Mouse (Mus musculus): ENCODE measurements around the gene Tmem132d. TPM values are rescaled to one million over a fixed set of nuclear protein-coding genes. Genes with fewer than 3 reads are reported as not detected.
"Not testable (repeated sequence)": the region's sequence is repeated elsewhere in the genome, so short reads cannot be mapped to it uniquely, and the experiment has no call there.

The Tmem132d gene
- total RNA-seq, 2 experiments from 2014 or later, result 0.05 to 0.07 TPM

DNA sequence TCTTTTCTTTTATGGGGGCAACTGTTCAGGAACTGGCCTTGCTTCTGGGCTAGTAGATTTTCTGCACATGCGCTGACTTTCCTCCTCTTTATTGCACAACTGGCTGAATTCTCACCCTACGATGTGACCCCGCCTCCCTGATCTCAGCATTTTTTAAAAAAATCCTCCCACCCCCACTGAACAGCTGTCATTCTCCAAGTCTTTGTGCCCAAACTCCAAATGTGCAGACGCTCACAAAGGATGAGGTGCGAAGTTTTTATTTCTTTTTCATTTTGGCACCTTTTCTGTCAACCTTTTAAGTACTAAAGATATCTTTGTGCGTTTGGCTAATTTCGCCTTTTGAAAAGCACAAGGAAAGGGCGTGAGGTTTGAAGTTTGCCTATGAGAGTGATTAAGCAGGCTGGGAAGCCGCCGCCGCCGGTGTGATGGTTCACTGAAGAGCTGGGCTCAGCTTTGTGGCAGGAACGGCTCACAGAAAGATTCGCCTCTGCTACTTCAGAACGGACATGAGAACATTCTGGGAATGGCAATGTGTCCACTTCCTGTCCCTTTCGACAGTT, 478.6 kb downstream of the Tmem132d start:
- no peak for DNase-seq
- intact Hi-C loops (cut with DNase I), result no loop called here

- no peak for DNase-seq
- intact Hi-C loops (cut with DNase I), result no loop called here
These were observed 480.1 kb downstream of the Tmem132d start for GRCm38 (mm10) chr5:127952800-127953199.

DNA sequence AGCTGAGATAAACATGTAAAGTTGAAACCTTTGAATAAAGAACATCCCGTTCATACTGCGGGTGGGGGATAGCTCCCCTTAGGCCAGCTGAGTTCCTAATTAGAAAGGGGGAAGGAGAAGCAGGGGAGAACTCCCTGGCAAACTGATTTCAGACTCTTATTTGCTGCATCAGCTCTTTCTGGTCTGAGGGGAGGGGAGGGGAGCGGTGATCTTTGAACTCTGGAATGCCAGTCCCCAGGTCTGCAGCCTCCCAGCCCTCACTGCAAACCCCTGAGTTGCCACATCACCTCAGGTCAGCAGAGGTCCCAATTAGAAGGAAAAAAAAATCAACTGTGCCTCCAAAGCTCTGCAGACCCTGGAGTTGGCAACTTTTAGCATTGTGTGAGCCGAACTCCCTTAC, 482.3 kb downstream of the Tmem132d start:
- intact Hi-C loops (cut with DNase I), result no loop called here

DNA sequence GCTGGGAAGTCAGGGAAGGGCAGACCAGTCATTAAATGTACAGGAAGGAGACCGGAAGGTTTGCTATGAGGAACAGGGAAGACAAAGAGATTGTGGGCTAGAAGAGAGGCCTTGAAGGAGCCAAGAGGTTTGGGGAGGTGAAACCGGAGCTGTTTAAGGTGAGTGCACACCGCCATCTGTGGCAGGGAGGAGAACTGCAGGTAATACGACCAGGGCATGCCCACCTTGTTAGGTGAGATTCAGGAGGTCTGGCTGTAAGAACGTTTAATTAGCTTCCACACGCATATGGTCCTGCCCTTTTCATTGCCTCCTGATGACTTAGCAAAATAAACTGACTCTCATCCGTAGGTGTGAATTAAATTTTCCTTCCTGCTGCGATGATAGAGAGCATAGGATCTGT, 485.6 kb downstream of the Tmem132d start:
- DNase-seq, result no peak
- intact Hi-C loops (cut with DNase I), result no loop called here

More for the DNA sequence above, 482.3 kb downstream of the Tmem132d start:
- DNase-seq, result no peak

- DNase-seq; intact Hi-C loops (cut with DNase I): not testable (repeated sequence)
These were observed 490.7 kb downstream of the Tmem132d start for GRCm38 (mm10) chr5:127942171-127942570.

DNA sequence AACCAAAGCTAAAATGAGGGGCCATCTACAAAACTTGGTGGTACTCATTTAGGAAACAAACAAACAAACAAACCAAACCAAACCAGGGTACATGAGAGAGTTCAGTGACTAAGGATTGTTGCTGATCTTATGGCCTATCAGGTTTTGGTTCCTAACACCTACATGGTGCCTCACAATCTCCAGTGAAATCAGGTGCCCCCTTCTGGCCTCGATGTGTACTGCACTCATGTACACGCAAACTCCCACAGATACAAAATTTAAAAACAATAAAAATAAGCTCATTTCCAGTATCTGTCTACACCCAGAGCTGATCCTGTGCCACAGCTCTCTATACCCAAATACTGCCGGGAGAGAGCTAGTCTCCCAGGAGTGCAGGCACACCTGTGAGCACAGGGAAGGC, 495.0 kb downstream of the Tmem132d start:
- no peak for DNase-seq
- intact Hi-C loops (cut with DNase I), result no loop called here

DNA sequence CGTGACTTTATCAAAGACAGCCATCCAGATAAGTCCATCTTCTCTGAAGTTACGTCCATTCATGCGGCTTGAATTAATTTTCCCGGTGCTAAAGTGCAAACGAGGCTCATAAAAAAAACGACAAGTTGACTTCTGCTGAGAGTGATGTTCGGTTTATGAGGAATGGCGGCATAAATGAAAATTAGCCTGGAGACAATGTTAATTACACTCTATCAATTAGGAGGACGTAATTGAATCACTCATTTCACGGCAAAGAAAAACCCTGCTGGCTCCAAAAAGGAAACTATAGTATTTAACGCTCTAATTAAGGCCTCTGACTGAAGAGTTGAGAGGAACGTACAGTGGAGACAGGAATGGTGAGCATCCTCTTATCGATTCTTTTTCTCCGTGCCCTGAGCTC, 503.2 kb downstream of the Tmem132d start:
- intact Hi-C loops (cut with DNase I), result no loop called here

DNA sequence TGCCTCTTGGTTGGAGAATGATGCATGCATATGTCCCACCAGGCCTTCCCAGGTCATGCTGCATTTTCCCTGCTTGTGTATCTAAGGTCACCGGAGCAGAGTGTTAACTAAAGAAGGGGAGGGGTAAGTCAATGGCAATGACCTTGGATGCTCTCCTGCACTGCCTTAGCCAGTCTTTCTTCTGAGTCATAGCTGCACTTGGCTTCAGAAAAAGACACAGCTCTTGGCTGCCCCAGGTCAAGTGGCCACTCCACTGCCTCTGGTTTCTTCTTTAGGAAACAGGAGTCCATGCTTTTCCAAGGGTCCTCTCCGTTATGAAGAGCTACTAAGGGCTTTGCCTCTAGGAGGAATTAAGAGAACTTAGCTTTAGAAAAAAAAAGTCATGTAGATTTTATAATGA, 506.2 kb downstream of the Tmem132d start:
- intact Hi-C loops (cut with DNase I), result no loop called here

More for the DNA sequence above, 503.2 kb downstream of the Tmem132d start:
- DNase-seq, result no peak

GRCm38 (mm10) chr5:127924106-127924505, 508.8 kb downstream of the Tmem132d start:
- intact Hi-C loops (cut with DNase I), result no loop called here
- no peak for DNase-seq

More for the DNA sequence above, 506.2 kb downstream of the Tmem132d start:
- DNase-seq, result no peak

DNA sequence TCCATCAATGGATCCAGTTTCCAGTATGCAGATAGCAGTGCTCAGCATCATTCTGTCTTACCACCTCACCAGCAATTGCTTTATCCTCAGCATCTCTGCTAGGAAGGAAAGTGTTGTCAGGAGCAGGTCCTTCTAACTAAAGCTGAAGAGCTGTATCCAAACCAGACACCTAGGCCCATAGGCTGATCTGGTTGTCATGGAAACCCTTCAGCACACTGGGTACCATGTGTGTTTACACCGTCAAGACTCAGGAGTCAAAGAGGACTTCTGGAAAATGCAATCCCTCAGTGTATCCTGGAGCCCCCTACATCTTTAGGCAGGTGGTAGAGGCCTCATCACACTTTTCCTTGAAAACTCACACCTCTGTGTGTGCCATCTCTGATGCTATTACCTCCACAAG, 513.7 kb downstream of the Tmem132d start:
- intact Hi-C loops (cut with DNase I), result no loop called here
- DNase-seq, result no peak

DNA sequence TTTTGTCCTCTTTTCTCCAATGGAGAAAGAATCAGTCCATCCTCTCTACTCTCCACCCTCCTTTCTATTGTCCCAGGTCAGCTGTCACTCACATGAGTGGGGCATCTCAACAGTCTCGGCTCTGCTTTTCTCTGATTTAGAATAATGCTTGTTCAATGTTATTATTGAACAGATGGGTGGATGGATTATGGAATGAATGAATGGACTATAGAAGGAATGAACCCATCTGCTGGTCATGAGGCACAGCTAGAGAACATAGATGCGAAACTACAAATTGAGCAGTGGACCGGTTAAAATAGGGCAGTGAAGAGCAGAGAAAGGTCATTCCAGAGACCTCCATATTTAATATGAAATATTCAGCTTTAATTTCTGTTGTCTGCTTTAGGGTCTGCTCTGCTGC, 514.5 kb downstream of the Tmem132d start:
- intact Hi-C loops (cut with DNase I), result no loop called here
- no peak for DNase-seq

DNA sequence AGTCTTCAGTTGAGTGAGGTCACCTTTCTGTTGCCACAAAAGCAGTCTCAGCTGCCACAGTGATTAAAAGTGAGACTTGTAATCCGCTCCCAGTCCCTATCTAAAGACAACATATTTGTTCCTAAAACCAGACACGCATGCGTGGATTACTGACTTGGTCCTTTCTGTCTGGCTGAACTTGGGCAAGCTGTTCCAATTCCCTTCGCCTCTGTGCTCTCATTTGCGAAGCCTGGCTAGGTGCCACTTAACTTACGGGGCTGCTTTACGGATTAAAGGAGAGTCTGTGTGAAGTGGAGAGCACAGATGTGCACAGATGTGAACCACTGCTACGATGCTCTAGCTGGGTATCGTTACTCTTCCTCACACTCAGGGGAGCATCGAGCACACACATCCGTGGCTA, 518.7 kb downstream of the Tmem132d start:
- intact Hi-C loops (cut with DNase I), result no loop called here
- no peak for DNase-seq

- no peak for DNase-seq
- intact Hi-C loops (cut with DNase I), result no loop called here
These were observed 521.3 kb downstream of the Tmem132d start for GRCm38 (mm10) chr5:127911603-127912002.

DNA sequence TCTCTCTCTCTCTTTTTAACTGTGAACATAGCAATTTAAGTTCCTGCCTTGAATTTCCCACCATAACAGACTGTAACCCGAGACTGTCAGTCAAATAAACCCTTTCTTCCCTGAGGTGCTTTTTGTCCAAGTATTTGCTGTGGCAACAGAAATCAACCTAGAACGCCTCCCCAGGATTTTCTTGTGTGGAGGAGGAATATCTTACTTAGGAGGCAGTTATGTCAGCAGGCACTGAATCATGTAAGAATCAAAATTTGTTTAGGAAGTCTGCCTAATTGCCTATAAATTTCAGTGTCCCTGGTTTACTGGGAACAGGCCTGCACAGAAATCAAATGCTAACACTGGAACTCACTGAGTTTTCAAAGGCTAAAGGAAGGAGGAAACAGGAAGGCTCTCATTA, 522.5 kb downstream of the Tmem132d start:
- intact Hi-C loops (cut with DNase I), result no loop called here

DNA sequence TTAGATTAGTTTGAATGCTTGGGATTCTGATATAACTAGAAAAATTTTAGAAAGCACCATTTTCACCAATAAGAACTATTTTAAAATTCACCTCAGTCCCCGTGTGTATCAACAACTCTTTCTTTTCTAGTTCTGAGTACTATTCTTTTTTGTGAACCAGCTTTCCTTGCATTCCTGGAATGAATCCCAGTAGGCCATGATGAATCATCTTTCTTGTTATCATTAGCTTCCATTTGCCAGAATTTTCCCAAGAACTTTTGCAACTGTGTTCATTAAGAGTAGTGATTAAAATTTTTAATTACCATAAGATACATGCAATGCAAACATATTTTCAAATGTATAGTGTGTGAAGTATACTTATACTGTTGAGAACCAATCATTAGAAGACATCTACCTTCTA, 537.7 kb downstream of the Tmem132d start:
- no peak for DNase-seq
- intact Hi-C loops (cut with DNase I), result no loop called here

More for the DNA sequence above, 522.5 kb downstream of the Tmem132d start:
- no peak for DNase-seq

GRCm38 (mm10) chr5:127885566-127886505, 547.0 kb downstream of the Tmem132d start:
- intact Hi-C loops (cut with DNase I), result no loop called here
- no peak for DNase-seq

DNA sequence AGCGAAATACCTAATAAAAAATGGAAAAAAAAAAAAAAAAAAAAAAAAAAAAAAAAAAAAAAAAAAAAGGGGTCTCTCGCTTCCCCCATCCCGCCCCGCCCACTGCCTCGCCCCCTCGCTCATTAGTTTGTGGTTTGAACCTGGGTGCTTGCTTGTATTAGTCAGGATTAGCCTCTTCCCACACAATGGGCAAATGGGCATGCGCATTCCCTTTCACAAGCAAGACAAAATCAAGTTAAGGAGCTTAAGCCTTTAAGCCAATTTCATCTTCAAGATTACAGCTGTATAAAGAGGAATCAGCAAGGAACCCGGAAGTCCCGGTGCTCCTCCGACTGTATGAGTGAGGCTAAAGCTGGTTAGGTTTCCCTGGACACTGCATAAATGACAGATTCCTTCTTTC, 549.9 kb downstream of the Tmem132d start:
- intact Hi-C loops (cut with DNase I), result no loop called here
- no peak for DNase-seq

GRCm38 (mm10) chr5:127874461-127874860, 558.4 kb downstream of the Tmem132d start:
- DNase-seq, result no peak
- intact Hi-C loops (cut with DNase I), result no loop called here

- intact Hi-C loops (cut with DNase I), result no loop called here
- no peak for DNase-seq
These were observed 567.7 kb downstream of the Tmem132d start for GRCm38 (mm10) chr5:127865157-127865556.

- intact Hi-C loops (cut with DNase I), result no loop called here
- DNase-seq, result no peak
These were observed 573.2 kb downstream of the Tmem132d start for GRCm38 (mm10) chr5:127859719-127860118.

DNA sequence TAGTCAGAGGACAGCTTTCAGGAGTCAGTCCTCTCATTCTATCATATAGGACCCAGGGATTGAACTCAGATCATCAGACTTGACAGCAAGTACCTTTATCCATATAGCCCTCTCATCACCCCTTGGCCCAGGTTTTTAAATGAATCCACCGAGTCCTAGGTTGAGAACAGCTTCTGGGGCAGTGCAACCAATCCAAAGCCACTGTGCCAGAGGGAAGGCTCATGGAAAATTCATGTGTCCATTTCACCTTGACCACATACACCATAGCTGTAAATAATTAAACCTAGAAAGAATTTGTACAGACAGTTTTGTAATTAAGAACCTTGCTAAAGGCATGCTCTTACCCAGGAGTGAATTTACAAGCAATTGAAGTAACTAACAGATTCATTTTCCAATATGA, 580.6 kb downstream of the Tmem132d start:
- intact Hi-C loops (cut with DNase I), result no loop called here
- DNase-seq, result no peak

- intact Hi-C loops (cut with DNase I), result no loop called here
- DNase-seq, result no peak
These were observed 601.1 kb downstream of the Tmem132d start for GRCm38 (mm10) chr5:127831791-127832190.
